In genomic region chr14:90447971-90448370, GRCm38 (mm10) we compare ENCODE assay signal across 29 mouse cellular contexts.
"Had no signal": no experiment of that assay in that cellular context is flagged by ENCODE, and none has a peak within 500 bp of the region (broad histone marks: within the 10 kb centered on the region; RNA-seq: fewer than 3 reads in every experiment).

No protein-coding gene starts in this region.

- H3K4me3 ChIP-seq: limb, embryonic 10.5 days; limb, embryonic 12.5 days; limb, embryonic 13.5 days; limb, embryonic 15.5 days; liver, embryonic 12.5 days; liver, embryonic 13.5 days; liver, embryonic 15.5 days; lung, embryonic 15.5 days; megakaryocyte, embryonic 14.5 days; midbrain, embryonic 10.5 days; midbrain, embryonic 12.5 days; midbrain, embryonic 13.5 days; midbrain, embryonic 15.5 days; myocyte had no signal

- H3K4me2 ChIP-seq: limb, embryonic 12.5 days; limb, embryonic 13.5 days; limb, embryonic 15.5 days; liver, embryonic 11.5 days; liver, embryonic 12.5 days; liver, embryonic 13.5 days; liver, embryonic 15.5 days; lung, embryonic 14.5 days; lung, embryonic 15.5 days; midbrain, embryonic 11.5 days; midbrain, embryonic 12.5 days; midbrain, embryonic 13.5 days; midbrain, embryonic 15.5 days had no signal

- H3K9me3 ChIP-seq: limb, embryonic 10.5 days; limb, embryonic 12.5 days; limb, embryonic 13.5 days; limb, embryonic 15.5 days; liver, embryonic 12.5 days; liver, embryonic 13.5 days; liver, embryonic 15.5 days; lung, embryonic 15.5 days; megakaryocyte, embryonic 14.5 days; midbrain, embryonic 10.5 days; midbrain, embryonic 12.5 days; midbrain, embryonic 13.5 days; midbrain, embryonic 15.5 days had no signal

- H3K27ac ChIP-seq: limb, embryonic 10.5 days; limb, embryonic 12.5 days; limb, embryonic 13.5 days; limb, embryonic 15.5 days; liver, embryonic 12.5 days; liver, embryonic 13.5 days; liver, embryonic 14.5 days; liver, embryonic 15.5 days; lung, embryonic 15.5 days; macrophage; midbrain, embryonic 10.5 days; midbrain, embryonic 12.5 days; midbrain, embryonic 13.5 days; midbrain, embryonic 15.5 days had no signal

- H3K9ac ChIP-seq: limb, embryonic 12.5 days; limb, embryonic 13.5 days; limb, embryonic 15.5 days; liver, embryonic 12.5 days; liver, embryonic 13.5 days; liver, embryonic 14.5 days; liver, embryonic 15.5 days; liver, postnatal 0 days; lung, embryonic 14.5 days; lung, embryonic 15.5 days; midbrain, embryonic 12.5 days; midbrain, embryonic 13.5 days; midbrain, embryonic 15.5 days had no signal

- H3K4me1 ChIP-seq: limb, embryonic 10.5 days; limb, embryonic 12.5 days; limb, embryonic 13.5 days; limb, embryonic 15.5 days; liver, embryonic 12.5 days; liver, embryonic 13.5 days; liver, embryonic 15.5 days; lung, embryonic 15.5 days; megakaryocyte, embryonic 14.5 days; midbrain, embryonic 10.5 days; midbrain, embryonic 12.5 days; midbrain, embryonic 13.5 days; midbrain, embryonic 15.5 days had no signal

- DNase-seq: left cerebral cortex, postnatal 4 days; liver; liver, embryonic 13.5 days; liver, postnatal 0 days; lung, adult 18-20 months; lung, adult 2 months; lung, embryonic 14.5 days; lung, postnatal 10 days; lung, postnatal 14 days; lung, postnatal 36 days; lung, postnatal 4 days; midbrain, embryonic 14.5 days had no signal

- H3K36me3 ChIP-seq: limb, embryonic 10.5 days; limb, embryonic 12.5 days; limb, embryonic 13.5 days; limb, embryonic 15.5 days; liver, embryonic 12.5 days; liver, embryonic 13.5 days; liver, embryonic 15.5 days; lung, embryonic 15.5 days; midbrain, embryonic 10.5 days; midbrain, embryonic 12.5 days; midbrain, embryonic 13.5 days; midbrain, embryonic 15.5 days had no signal

- H3K27me3 ChIP-seq: limb, embryonic 12.5 days; limb, embryonic 13.5 days; limb, embryonic 15.5 days; liver, embryonic 12.5 days; liver, embryonic 13.5 days; liver, embryonic 15.5 days; lung, embryonic 15.5 days; megakaryocyte, embryonic 14.5 days; midbrain, embryonic 12.5 days; midbrain, embryonic 13.5 days; midbrain, embryonic 15.5 days had no signal
